ENCODE assay signal across 10 mouse cellular contexts in the genomic region with DNA sequence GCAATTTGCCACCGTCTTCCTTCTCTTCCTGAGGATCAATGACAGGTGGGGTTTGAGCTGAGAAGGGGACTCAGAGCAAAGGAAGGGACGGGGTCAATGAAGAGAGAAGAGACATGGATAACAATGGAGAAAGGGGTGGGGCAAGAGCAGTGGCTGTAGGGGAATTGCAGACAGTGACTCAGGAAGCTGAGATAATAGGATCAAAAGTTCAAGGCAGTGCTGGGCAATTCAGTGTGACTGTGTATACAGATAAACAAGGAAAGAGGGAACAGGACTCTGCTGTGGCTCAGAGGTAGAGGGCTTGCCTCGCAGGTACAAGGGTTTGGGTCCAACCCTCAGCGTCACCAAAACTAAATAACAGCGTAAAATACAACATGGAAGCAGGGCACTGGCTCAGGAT. TPM values are rescaled to one million over a fixed set of nuclear protein-coding genes. Genes with fewer than 3 reads are reported as not detected.
DNase-seq lines count a peak whose midpoint lies in the region; ATAC-seq lines count a peak whose summit lies in the region.
"Had no signal": no experiment of that assay in that cellular context is flagged by ENCODE, and none has a peak within 500 bp of the region (broad histone marks: within the 10 kb centered on the region; RNA-seq: fewer than 3 reads in every experiment).

No protein-coding gene starts in this region.

- 24% methylated on average over 5 of the region's 5 CpGs for WGBS in liver, embryonic 11.5 days
- 29% methylated on average over 5 of the region's 5 CpGs for WGBS in intestine, embryonic 16.5 days
- WGBS in neural tube, embryonic 13.5 days = 28% methylated on average over 5 of the region's 5 CpGs

- H3K4me2 ChIP-seq in liver, embryonic 11.5 days = peak overlapping the region; percentile 28
- peak overlapping the region; percentile 59 for H3K4me2 ChIP-seq in intestine, embryonic 16.5 days (ENCODE audit: low read depth, low read length)
- H3K4me2 ChIP-seq in neural tube, embryonic 13.5 days = peak overlapping the region; percentile 30; the same call in 1 of the 2 replicates

- no peaks in the 10 kb centered on the region for H3K36me3 ChIP-seq in liver, embryonic 11.5 days (ENCODE audit: control insufficient read depth, insufficient read depth, low read length)
- H3K36me3 ChIP-seq in intestine, embryonic 16.5 days (ENCODE audit: control insufficient read depth, insufficient read depth, low read length) = no peaks in the 10 kb centered on the region
- H3K36me3 ChIP-seq in neural tube, embryonic 13.5 days = no peaks in the 10 kb centered on the region

- no peak for DNase-seq in liver, embryonic 11.5 days (ENCODE audit: low spot score)
- DNase-seq in liver = no peak
- DNase-seq in adrenal gland, postnatal 10 days = peak; percentile 21
- no peak for DNase-seq in thymus, postnatal 0 days (ENCODE audit: low spot score)
- DNase-seq in left cerebral cortex, adult 18-20 months (ENCODE audit: low spot score in 2 of 2) = no peak
- DNase-seq in adipocyte (ENCODE audit: low spot score) = no peak

- H3K9ac ChIP-seq in liver, embryonic 11.5 days (ENCODE audit: low read depth, low read length) = no peak overlapping the region
- peak overlapping the region; percentile 54 for H3K9ac ChIP-seq in intestine, embryonic 16.5 days (ENCODE audit: low read depth, low read length)
- no peak overlapping the region for H3K9ac ChIP-seq in neural tube, embryonic 13.5 days

- no peaks in the 10 kb centered on the region for H3K9me3 ChIP-seq in liver, embryonic 11.5 days (ENCODE audit: control insufficient read depth, low read length)
- H3K9me3 ChIP-seq in intestine, embryonic 16.5 days (ENCODE audit: control insufficient read depth, low read length) = no peaks in the 10 kb centered on the region
- H3K9me3 ChIP-seq in neural tube, embryonic 13.5 days = no peaks in the 10 kb centered on the region

- no peaks in the 10 kb centered on the region for H3K4me1 ChIP-seq in liver, embryonic 11.5 days (replicated peaks; ENCODE audit: control insufficient read depth, insufficient read depth, low read length)
- H3K4me1 ChIP-seq in intestine, embryonic 16.5 days (ENCODE audit: control insufficient read depth, insufficient read depth, low read length) = peaks cover 11% of the 10 kb centered on the region
- H3K4me1 ChIP-seq in neural tube, embryonic 13.5 days (replicated peaks) = peaks cover 24% of the 10 kb centered on the region

- H3K27ac ChIP-seq in liver, embryonic 11.5 days (ENCODE audit: low read depth, low read length) = no peak overlapping the region
- 0 out of 2 replicates have a peak overlapping the region, but pooled peaks have one; percentile 25 for H3K27ac ChIP-seq in intestine, embryonic 16.5 days (ENCODE audit: low read length)
- no peak overlapping the region for H3K27ac ChIP-seq in neural tube, embryonic 13.5 days (replicated peaks)

- H3K27me3 ChIP-seq in liver, embryonic 11.5 days (replicated peaks; ENCODE audit: control insufficient read depth, insufficient read depth, low read length) = peaks cover under 1% of the 10 kb centered on the region
- H3K27me3 ChIP-seq in intestine, embryonic 16.5 days (replicated peaks; ENCODE audit: control insufficient read depth, insufficient read depth, low read length) = no peaks in the 10 kb centered on the region
- no peaks in the 10 kb centered on the region for H3K27me3 ChIP-seq in neural tube, embryonic 13.5 days

- peak; percentile 45; the same call in 1 of the 2 replicates for ATAC-seq in liver, embryonic 11.5 days (replicated peaks; ENCODE audit: low FRiP score)
- ATAC-seq in intestine, embryonic 16.5 days = peak; percentile 89
- ATAC-seq in neural tube, embryonic 13.5 days (ENCODE audit: low read depth) = 0 out of 2 replicates have a peak, but pooled peaks have one; percentile 6
- ATAC-seq: activated CD4-positive, CD25-positive, alpha-beta regulatory T cell, adult 4 months; inflammation-experienced regulatory T-cells, adult 6 months had no signal

- H3K4me3 ChIP-seq in liver, embryonic 11.5 days (ENCODE audit: low read depth, low read length) = no peak overlapping the region
- H3K4me3 ChIP-seq in intestine, embryonic 16.5 days (ENCODE audit: low read length) = peak overlapping the region; percentile 19; the same call in 1 of the 2 replicates
- no peak overlapping the region for H3K4me3 ChIP-seq in neural tube, embryonic 13.5 days

RNA-seq across cellular contexts. Expression of a gene that starts 22.8 kb away (rescaled TPM):
- 0.22 TPM in 2 replicates for polyA plus RNA-seq in liver, embryonic 11.5 days (2014; fragmentation: Nextera tagmentation; extraction: Ambion mirVana)
- 1 to 10 TPM in 1 of 2 experiments, under 1 TPM in 1; 0.48 to 1.1 TPM for total RNA-seq in adrenal gland, postnatal 10 days (2021)
- polyA plus RNA-seq in intestine, embryonic 16.5 days (2015; fragmentation: Nextera tagmentation; extraction: Ambion mirVana) = 0.20 and 0.22 TPM in 2 replicates
- 0.54 and 0.61 TPM in 2 replicates for polyA plus RNA-seq in neural tube, embryonic 13.5 days (2015; fragmentation: Nextera tagmentation; extraction: Ambion mirVana)
- not detected in 2 replicates for polyA plus RNA-seq in thymus, postnatal 0 days (2015; fragmentation: Nextera tagmentation; extraction: Ambion mirVana)
- total RNA-seq in left cerebral cortex, adult 18-20 months (2021) = 1 to 10 TPM; 4.2 to 5.4 TPM
- polyA plus RNA-seq: activated CD4-positive, CD25-positive, alpha-beta regulatory T cell, adult 4 months; inflammation-experienced regulatory T-cells, adult 6 months had no signal

RNA-seq across cellular contexts. Expression of a gene that starts 25.7 kb away (rescaled TPM):
- 0.11 TPM in 1 of 2 replicates, not detected in the other for polyA plus RNA-seq in liver, embryonic 11.5 days (2014; fragmentation: Nextera tagmentation; extraction: Ambion mirVana)
- under 1 TPM; 0.27 to 0.30 TPM for total RNA-seq in adrenal gland, postnatal 10 days (2021)
- polyA plus RNA-seq in intestine, embryonic 16.5 days (2015; fragmentation: Nextera tagmentation; extraction: Ambion mirVana) = 0.73 and 1.5 TPM in 2 replicates
- not detected in 2 replicates for polyA plus RNA-seq in neural tube, embryonic 13.5 days (2015; fragmentation: Nextera tagmentation; extraction: Ambion mirVana)
- 0.21 and 0.22 TPM in 2 replicates for polyA plus RNA-seq in thymus, postnatal 0 days (2015; fragmentation: Nextera tagmentation; extraction: Ambion mirVana)
- total RNA-seq in left cerebral cortex, adult 18-20 months (2021) = not detected
- polyA plus RNA-seq: activated CD4-positive, CD25-positive, alpha-beta regulatory T cell, adult 4 months; inflammation-experienced regulatory T-cells, adult 6 months had no signal

RNA-seq across cellular contexts. Expression of a gene that starts 29.2 kb away (rescaled TPM):
- polyA plus RNA-seq in liver, embryonic 11.5 days (2014; fragmentation: Nextera tagmentation; extraction: Ambion mirVana) = 72.3 and 74.8 TPM in 2 replicates
- 10 to 100 TPM; 23.1 to 27.2 TPM for total RNA-seq in adrenal gland, postnatal 10 days (2021)
- polyA plus RNA-seq in intestine, embryonic 16.5 days (2015; fragmentation: Nextera tagmentation; extraction: Ambion mirVana) = 76.3 and 80.8 TPM in 2 replicates
- polyA plus RNA-seq in neural tube, embryonic 13.5 days (2015; fragmentation: Nextera tagmentation; extraction: Ambion mirVana) = 109 and 119 TPM in 2 replicates
- 61.4 TPM in 2 replicates for polyA plus RNA-seq in thymus, postnatal 0 days (2015; fragmentation: Nextera tagmentation; extraction: Ambion mirVana)
- 10 to 100 TPM; 45.7 to 45.9 TPM for total RNA-seq in left cerebral cortex, adult 18-20 months (2021)

RNA-seq across cellular contexts. Expression of a gene that starts 57.1 kb away (rescaled TPM):
- polyA plus RNA-seq in liver, embryonic 11.5 days (2014; fragmentation: Nextera tagmentation; extraction: Ambion mirVana) = 11.5 and 11.7 TPM in 2 replicates
- total RNA-seq in adrenal gland, postnatal 10 days (2021) = 1 to 10 TPM; 6.0 to 8.7 TPM
- polyA plus RNA-seq in intestine, embryonic 16.5 days (2015; fragmentation: Nextera tagmentation; extraction: Ambion mirVana) = 15.9 TPM in 2 replicates
- 8.7 and 9.7 TPM in 2 replicates for polyA plus RNA-seq in neural tube, embryonic 13.5 days (2015; fragmentation: Nextera tagmentation; extraction: Ambion mirVana)
- 12.7 and 13.9 TPM in 2 replicates for polyA plus RNA-seq in thymus, postnatal 0 days (2015; fragmentation: Nextera tagmentation; extraction: Ambion mirVana)
- 1 to 10 TPM; 6.2 to 6.7 TPM for total RNA-seq in left cerebral cortex, adult 18-20 months (2021)

Comparison
In these comparisons a context has a peak if more than half of its experiments do, and no peak if none do; other contexts are left out.
1. ATAC-seq: peak in every context shown above with its lines; median percentile 89 in intestine, embryonic 16.5 days; 45 in liver, embryonic 11.5 days; 6 in neural tube, embryonic 13.5 days.